In genomic region chr6:121013750-121014149, GRCm38 (mm10) we compare ENCODE assay signal across 7 mouse cellular contexts.
DNase-seq lines count a peak whose midpoint lies in the region; ATAC-seq and TF ChIP-seq lines count a peak whose summit lies in the region.

No protein-coding gene starts in this region.

- no peak overlapping the region for H3K4me3 ChIP-seq in bone marrow macrophage, adult 2 months (ENCODE audit: insufficient read depth, low read length)
- H3K4me3 ChIP-seq in intestine, postnatal 0 days (ENCODE audit: low read depth, low read length), result no peak overlapping the region
- H3K4me3 ChIP-seq in thymus, adult 2 months (ENCODE audit: control insufficient read depth, insufficient read depth, low read length), result no peak overlapping the region

- no peak overlapping the region for H3K9ac ChIP-seq in intestine, postnatal 0 days (ENCODE audit: low read depth, low read length)

- H3K27ac ChIP-seq in bone marrow macrophage, adult 2 months (ENCODE audit: insufficient read depth, low read depth, low read length), result no peak overlapping the region
- H3K27ac ChIP-seq in intestine, postnatal 0 days (ENCODE audit: low read depth, low read length), result no peak overlapping the region
- no peak overlapping the region for H3K27ac ChIP-seq in thymus, adult 2 months (ENCODE audit: control insufficient read depth, insufficient read depth, low read length)

- TF ChIP-seq POLR2A in bone marrow macrophage, adult 2 months (IDR thresholded peaks at IDR 0.05; ENCODE audit: borderline replicate concordance, low read depth, low read length), result no peak
- no peak for TF ChIP-seq POLR2A in thymus, adult 2 months (IDR thresholded peaks at IDR 0.05; ENCODE audit: control insufficient read depth, extremely low read depth, insufficient read depth, low read length, poor library complexity)

- WGBS in intestine, postnatal 0 days, result 48% methylated on average over 9 of the region's 9 CpGs
- 15% methylated on average over 9 of the region's 9 CpGs for WGBS in thymus, adult 2 months

- no peaks in the 10 kb centered on the region for H3K27me3 ChIP-seq in intestine, postnatal 0 days (replicated peaks; ENCODE audit: control insufficient read depth, insufficient read depth, low read length)
- no peaks in the 10 kb centered on the region for H3K27me3 ChIP-seq in thymus, adult 2 months (ENCODE audit: control insufficient read depth, insufficient read depth, low read length)

- H3K36me3 ChIP-seq in intestine, postnatal 0 days (ENCODE audit: control insufficient read depth, insufficient read depth), result peaks cover 10% of the 10 kb centered on the region; the same call in 1 of the 2 replicates
- H3K36me3 ChIP-seq in thymus, adult 2 months (ENCODE audit: control insufficient read depth, insufficient read depth, low read length), result no peaks in the 10 kb centered on the region

- no peaks in the 10 kb centered on the region for H3K4me1 ChIP-seq in bone marrow macrophage, adult 2 months (ENCODE audit: control insufficient read depth, insufficient read depth, low read length)
- no peaks in the 10 kb centered on the region for H3K4me1 ChIP-seq in intestine, postnatal 0 days (replicated peaks; ENCODE audit: control insufficient read depth, insufficient read depth, low read length)
- H3K4me1 ChIP-seq in thymus, adult 2 months (replicated peaks; ENCODE audit: control insufficient read depth, insufficient read depth, low read length), result peaks cover 17% of the 10 kb centered on the region

- peak; percentile 47 for DNase-seq in right cerebral cortex, postnatal 4 days
- DNase-seq in right cerebral cortex, adult 18-20 months, result no peak
- peak; percentile 25 for DNase-seq in gastrocnemius, postnatal 25 days
- DNase-seq in lung, postnatal 36 days, result peak; percentile 53
- peak; percentile 60 for DNase-seq in thymus, adult 2 months

- no peak overlapping the region for H3K4me2 ChIP-seq in intestine, postnatal 0 days (replicated peaks; ENCODE audit: low read depth)

- TF ChIP-seq CTCF in bone marrow macrophage, adult 2 months (IDR thresholded peaks at IDR 0.05; ENCODE audit: low read depth, low read length), result peak; percentile 46; the same call in 1 of the 2 replicates
- TF ChIP-seq CTCF in intestine, postnatal 0 days (IDR thresholded peaks at IDR 0.05; ENCODE audit: low read depth), result peak; percentile 88
- peak; percentile 44; the same call in 1 of the 2 replicates for TF ChIP-seq CTCF in thymus, adult 2 months (IDR thresholded peaks at IDR 0.05; ENCODE audit: borderline replicate concordance, control insufficient read depth, extremely low read depth, insufficient read depth, low read length, poor library complexity)

- ATAC-seq in intestine, postnatal 0 days, result no peak

- H3K9me3 ChIP-seq in intestine, postnatal 0 days (ENCODE audit: control insufficient read depth), result no peaks in the 10 kb centered on the region
